Mouse (Mus musculus) small intestine, adult 2 months (tissue): ENCODE results near the gene Taok2. TPM values are rescaled to one million over a fixed set of nuclear protein-coding genes. Genes with fewer than 3 reads are reported as not detected.

Experiments
- H3K27ac ChIP-seq: fragments of 200-500 bp; 2 replicates; pipeline ENCODE4 v1.5.1; 2012; ENCODE audit warnings: low read depth, low read length, control low read depth, inconsistent platforms; ENCODE audit not compliant: insufficient read depth
- H3K27me3 ChIP-seq: fragments of 200-500 bp; 2 replicates; pipeline ENCODE4 v1.6.1; 2012; ENCODE audit warnings: mild to moderate bottlenecking, moderate library complexity, low read length, inconsistent platforms; ENCODE audit not compliant: control insufficient read depth, insufficient read depth
- H3K36me3 ChIP-seq: fragments of 200-500 bp; 2 replicates; pipeline ENCODE4 v1.6.1; 2012; ENCODE audit warnings: mild to moderate bottlenecking, low read length, control low read depth, inconsistent platforms; ENCODE audit not compliant: control insufficient read depth, insufficient read depth
- H3K4me1 ChIP-seq: fragments of 200-500 bp; 2 replicates; pipeline ENCODE4 v1.6.1; 2012; ENCODE audit warnings: low read length, inconsistent platforms, mixed read lengths; ENCODE audit not compliant: control insufficient read depth, insufficient read depth, insufficient read length
- H3K4me3 ChIP-seq: fragments of 200-500 bp; 2 replicates; pipeline ENCODE4 v1.5.1; 2012; ENCODE audit warnings: low read depth, mild to moderate bottlenecking, control low read depth, inconsistent platforms, low read length, moderate library complexity
- CTCF ChIP-seq: fragments of 200-500 bp; IDR thresholded peaks from 2 replicates; pipeline ENCODE4 v1.5.1; 2012; ENCODE audit warnings: low read depth, mild to moderate bottlenecking, control low read depth, inconsistent platforms, low read length, moderate library complexity, mixed read lengths; ENCODE audit not compliant: insufficient replicate concordance, insufficient read length; ENCODE audit errors: extremely low read depth
- POLR2A ChIP-seq: fragments of 200-500 bp; IDR thresholded peaks from 2 replicates; pipeline ENCODE4 v1.6.1; 2012; ENCODE audit warnings: low read depth, mild to moderate bottlenecking, control low read depth, inconsistent platforms, low read length, moderate library complexity
- WGBS: fragments of 180-500 bp; shearing (Covaris S2); methylation state at CpG from one replicate; pipeline ENCODE4 v1.1.7; 2018; 5-methylcytosine and 5-hydroxymethylcytosine counted together
- polyA plus RNA-seq: library from polyadenylated mRNA; depleted of rRNA; stranded (reverse); fragments of >200 nt; gene quantifications from 2 replicates; pipeline ENCODE4 v1.2.3, GENCODE M21; 2012

Gene Taok2
- polyA plus RNA-seq, 1 experiment, result 77.4 TPM

GRCm38 (mm10) chr7:126898102-126898990 lies 13.8 kb upstream of the Taok2 start:
- TF ChIP-seq CTCF, result no peak
- peak; percentile 80 for TF ChIP-seq POLR2A
- H3K4me3 ChIP-seq, result peak overlapping the region; percentile 76
- 13% methylated on average over 37 of the region's 37 CpGs for WGBS
- H3K27me3 ChIP-seq, result no peaks in the 10 kb centered on the region
- peak overlapping the region; percentile 83 for H3K27ac ChIP-seq
- peaks cover 4% of the 10 kb centered on the region; the same call in 1 of the 2 replicates for H3K36me3 ChIP-seq
- H3K4me1 ChIP-seq, result peaks cover 15% of the 10 kb centered on the region

GRCm38 (mm10) chr7:126897390-126898101 lies 13.0 kb upstream of the Taok2 start:
- H3K27me3 ChIP-seq, result no peaks in the 10 kb centered on the region
- H3K36me3 ChIP-seq, result peaks cover 4% of the 10 kb centered on the region; the same call in 1 of the 2 replicates
- TF ChIP-seq POLR2A, result no peak
- TF ChIP-seq CTCF, result no peak
- H3K4me3 ChIP-seq, result peak overlapping the region; percentile 76
- peak overlapping the region; percentile 83 for H3K27ac ChIP-seq
- H3K4me1 ChIP-seq, result peaks cover 15% of the 10 kb centered on the region
- 2% methylated on average over 16 of the region's 16 CpGs for WGBS

- Histone ChIP-seq H3K4me1 (peaks cover 15% of the 10 kb centered on the region), H3K27me3 (no peaks in the 10 kb centered on the region), H3K27ac (peak overlapping the region; percentile 72), H3K36me3 (peaks cover 4% of the 10 kb centered on the region; the same call in 1 of the 2 replicates), H3K4me3 (peak overlapping the region; percentile 24)
- no peak for TF ChIP-seq CTCF
- no peak for TF ChIP-seq POLR2A
- 90% methylated on average over 5 of the region's 5 CpGs for WGBS
Measured at GRCm38 (mm10) chr7:126896912-126897311, 12.4 kb upstream of the Taok2 start.

- no peak overlapping the region for H3K27ac ChIP-seq
- H3K4me1 ChIP-seq, result peaks cover under 1% of the 10 kb centered on the region
- no peaks in the 10 kb centered on the region for H3K27me3 ChIP-seq
- TF ChIP-seq POLR2A, result no peak
- TF ChIP-seq CTCF, result peak; percentile 45; the same call in 1 of the 2 replicates
- no peak overlapping the region for H3K4me3 ChIP-seq
- peaks cover 15% of the 10 kb centered on the region for H3K36me3 ChIP-seq
- 52% methylated on average over 7 of the region's 7 CpGs for WGBS
Measured at GRCm38 (mm10) chr7:126888852-126889251, 4.3 kb upstream of the Taok2 start.

GRCm38 (mm10) chr7:126887281-126887680 lies 2.8 kb upstream of the Taok2 start:
- 88% methylated on average over 5 of the region's 5 CpGs for WGBS
- H3K27ac ChIP-seq, result no peak overlapping the region
- no peak for TF ChIP-seq CTCF
- no peak overlapping the region for H3K4me3 ChIP-seq
- peaks cover 5% of the 10 kb centered on the region for H3K4me1 ChIP-seq
- H3K27me3 ChIP-seq, result no peaks in the 10 kb centered on the region
- H3K36me3 ChIP-seq, result peaks cover 15% of the 10 kb centered on the region

- WGBS, result 1% methylated on average over 15 of the region's 15 CpGs
- peaks cover 23% of the 10 kb centered on the region for H3K36me3 ChIP-seq
- peak overlapping the region; percentile 87 for H3K4me3 ChIP-seq
- no peak for TF ChIP-seq CTCF
- no peak for TF ChIP-seq POLR2A
- H3K4me1 ChIP-seq, result peaks cover 7% of the 10 kb centered on the region
- peak overlapping the region; percentile 35; the same call in 1 of the 2 replicates for H3K27ac ChIP-seq
- H3K27me3 ChIP-seq, result no peaks in the 10 kb centered on the region
Measured at GRCm38 (mm10) chr7:126883731-126884181, 747 bp downstream of the Taok2 start.

- 0 out of 2 replicates have a peak overlapping the region, but pooled peaks have one; percentile 6 for H3K27ac ChIP-seq
- 80% methylated on average over 6 of the region's 6 CpGs for WGBS
- H3K36me3 ChIP-seq, result peaks cover 42% of the 10 kb centered on the region
- H3K27me3 ChIP-seq, result no peaks in the 10 kb centered on the region
- no peak overlapping the region for H3K4me3 ChIP-seq
- no peak for TF ChIP-seq CTCF
- TF ChIP-seq POLR2A, result no peak
- H3K4me1 ChIP-seq, result peaks cover 7% of the 10 kb centered on the region
Measured at GRCm38 (mm10) chr7:126881040-126881439, 3.5 kb downstream of the Taok2 start.
